Mouse (Mus musculus) midbrain, embryonic 13.5 days (tissue): ENCODE data around the gene Rad51b. TPM values are rescaled to one million over a fixed set of nuclear protein-coding genes. Genes with fewer than 3 reads are reported as not detected.
"Not testable (repeated sequence)": the region's sequence is repeated elsewhere in the genome, so short reads cannot be mapped to it uniquely, and the experiment has no call there.

ENCODE experiments used
- ATAC-seq: fragments of 200-750 bp; cut with Nextera tagmentation; 2 replicates; pipeline ENCODE4 v1.8.0; 2017; ENCODE audit warnings: mild to moderate bottlenecking, moderate TSS enrichment, moderate library complexity
- H3K27ac ChIP-seq: fragments of 300-500 bp; sonication (generic); 2 replicates; pipeline ENCODE4 v1.5.1; 2015; ENCODE audit warnings: inconsistent platforms, mild to moderate bottlenecking, moderate library complexity
- H3K27me3 ChIP-seq: fragments of 300-500 bp; sonication (generic); 2 replicates; pipeline ENCODE4 v1.6.1; 2015; ENCODE audit warnings: mild to moderate bottlenecking, inconsistent platforms
- H3K36me3 ChIP-seq: fragments of 300-500 bp; sonication (generic); 2 replicates; pipeline ENCODE4 v1.6.1; 2015; ENCODE audit warnings: mild to moderate bottlenecking, inconsistent platforms
- H3K4me1 ChIP-seq: fragments of 300-500 bp; sonication (generic); replicated peaks from 2 replicates; pipeline ENCODE4 v1.6.1; 2015; ENCODE audit warnings: inconsistent platforms
- H3K4me2 ChIP-seq: fragments of 300-500 bp; sonication (generic); replicated peaks from 2 replicates; pipeline ENCODE4 v1.6.1; 2015; ENCODE audit warnings: moderate library complexity, mild to moderate bottlenecking, inconsistent platforms
- H3K4me3 ChIP-seq: fragments of 300-500 bp; sonication (generic); replicated peaks from 2 replicates; pipeline ENCODE4 v1.5.1; 2015; ENCODE audit warnings: mild to moderate bottlenecking, inconsistent platforms
- H3K9ac ChIP-seq: fragments of 300-500 bp; sonication (generic); replicated peaks from 2 replicates; pipeline ENCODE4 v1.6.1; 2015; ENCODE audit warnings: mild to moderate bottlenecking, inconsistent platforms
- H3K9me3 ChIP-seq: fragments of 300-500 bp; sonication (generic); 2 replicates; pipeline ENCODE4 v1.6.1; 2016; ENCODE audit warnings: mild to moderate bottlenecking, inconsistent platforms
- WGBS: fragments of 180-500 bp; shearing (Covaris S2); methylation state at CpG from one replicate; pipeline ENCODE4 v1.1.7; 2015; 5-methylcytosine and 5-hydroxymethylcytosine counted together
- polyA plus RNA-seq: library from polyadenylated mRNA; unstranded; fragments of >200 nt; fragmentation: Nextera tagmentation; extraction: Ambion mirVana; gene quantifications from 2 replicates; pipeline ENCODE4 v1.2.1, GENCODE M21; 2015

Rad51b gene
- polyA plus RNA-seq, 1 experiment from 2014 or later, result 3.2 TPM

GRCm38 (mm10) chr12:79297884-79298636 is 978 bp downstream of the Rad51b start:
- H3K27ac ChIP-seq, result no peak overlapping the region
- H3K9me3 ChIP-seq, result no peaks in the 10 kb centered on the region
- H3K36me3 ChIP-seq, result no peaks in the 10 kb centered on the region
- peaks cover 25% of the 10 kb centered on the region for H3K4me1 ChIP-seq
- peak overlapping the region; percentile 61 for H3K4me2 ChIP-seq
- peak overlapping the region; percentile 55 for H3K4me3 ChIP-seq
- ATAC-seq, result no peak
- H3K9ac ChIP-seq, result peak overlapping the region; percentile 52
- no peaks in the 10 kb centered on the region for H3K27me3 ChIP-seq
- 19% methylated on average over 15 of the region's 15 CpGs for WGBS

- 90% methylated on average over 9 of the region's 9 CpGs for WGBS
- no peak for ATAC-seq
Observed at GRCm38 (mm10) chr12:79301802-79302201, 4.7 kb downstream of the Rad51b start.

GRCm38 (mm10) chr12:79305131-79305530 is 8.0 kb downstream of the Rad51b start:
- WGBS, result 63% methylated on average over 1 of the region's 1 CpGs
- Histone ChIP-seq H3K4me2 (no peak overlapping the region), H3K36me3 (no peaks in the 10 kb centered on the region), H3K9ac (no peak overlapping the region), H3K4me3 (no peak overlapping the region), H3K27me3 (no peaks in the 10 kb centered on the region), H3K4me1 (no peaks in the 10 kb centered on the region), H3K27ac (no peak overlapping the region), H3K9me3 (no peaks in the 10 kb centered on the region)
- no peak for ATAC-seq

More at GRCm38 (mm10) chr12:79301802-79302201, 4.7 kb downstream of the Rad51b start:
- no peaks in the 10 kb centered on the region for H3K9me3 ChIP-seq
- H3K27ac ChIP-seq, result no peak overlapping the region
- H3K36me3 ChIP-seq, result no peaks in the 10 kb centered on the region
- no peak overlapping the region for H3K4me2 ChIP-seq
- no peaks in the 10 kb centered on the region for H3K27me3 ChIP-seq
- H3K9ac ChIP-seq, result no peak overlapping the region
- H3K4me1 ChIP-seq, result peaks cover 8% of the 10 kb centered on the region; the same call in 1 of the 2 replicates
- H3K4me3 ChIP-seq, result no peak overlapping the region

GRCm38 (mm10) chr12:79306013-79306412 is 8.9 kb downstream of the Rad51b start:
- no peak for ATAC-seq
- H3K27ac ChIP-seq, result no peak overlapping the region
- 83% methylated on average over 4 of the region's 4 CpGs for WGBS
- H3K9ac ChIP-seq, result no peak overlapping the region
- H3K9me3 ChIP-seq, result no peaks in the 10 kb centered on the region
- H3K4me1 ChIP-seq, result no peaks in the 10 kb centered on the region
- H3K4me2 ChIP-seq, result no peak overlapping the region
- H3K4me3 ChIP-seq, result no peak overlapping the region
- no peaks in the 10 kb centered on the region for H3K27me3 ChIP-seq
- no peaks in the 10 kb centered on the region for H3K36me3 ChIP-seq

- ATAC-seq, result no peak
- H3K4me2 ChIP-seq, result no peak overlapping the region
Observed at GRCm38 (mm10) chr12:79313721-79314120, 16.6 kb downstream of the Rad51b start.

GRCm38 (mm10) chr12:79317339-79317738 is 20.3 kb downstream of the Rad51b start:
- Histone ChIP-seq H3K36me3 (no peaks in the 10 kb centered on the region), H3K27me3 (no peaks in the 10 kb centered on the region), H3K9me3 (no peaks in the 10 kb centered on the region), H3K27ac (no peak overlapping the region), H3K9ac (no peak overlapping the region), H3K4me3 (no peak overlapping the region), H3K4me2 (no peak overlapping the region), H3K4me1 (no peaks in the 10 kb centered on the region)
- no peak for ATAC-seq
- WGBS, result 92% methylated on average over 5 of the region's 5 CpGs

More at GRCm38 (mm10) chr12:79313721-79314120, 16.6 kb downstream of the Rad51b start:
- H3K36me3 ChIP-seq, result no peaks in the 10 kb centered on the region
- 88% methylated on average over 4 of the region's 4 CpGs for WGBS
- H3K9ac ChIP-seq, result no peak overlapping the region
- no peak overlapping the region for H3K4me3 ChIP-seq
- H3K4me1 ChIP-seq, result no peaks in the 10 kb centered on the region
- H3K27ac ChIP-seq, result no peak overlapping the region
- no peaks in the 10 kb centered on the region for H3K27me3 ChIP-seq
- H3K9me3 ChIP-seq, result no peaks in the 10 kb centered on the region

- Histone ChIP-seq H3K27ac (no peak overlapping the region), H3K36me3 (no peaks in the 10 kb centered on the region), H3K4me3 (no peak overlapping the region), H3K4me2 (no peak overlapping the region), H3K27me3 (no peaks in the 10 kb centered on the region), H3K9me3 (no peaks in the 10 kb centered on the region), H3K9ac (no peak overlapping the region), H3K4me1 (no peaks in the 10 kb centered on the region)
- ATAC-seq, result no peak
- WGBS, result 88% methylated on average over 5 of the region's 5 CpGs
Observed at GRCm38 (mm10) chr12:79320895-79321294, 23.8 kb downstream of the Rad51b start.

GRCm38 (mm10) chr12:79322539-79322938 is 25.5 kb downstream of the Rad51b start:
- WGBS, result 63% methylated on average over 2 of the region's 2 CpGs
- ATAC-seq, H3K9me3 ChIP-seq, H3K4me2 ChIP-seq, H3K27ac ChIP-seq, H3K36me3 ChIP-seq, H3K4me3 ChIP-seq, H3K4me1 ChIP-seq, H3K27me3 ChIP-seq, H3K9ac ChIP-seq: not testable (repeated sequence)

GRCm38 (mm10) chr12:79326236-79326635 is 29.2 kb downstream of the Rad51b start:
- 86% methylated on average over 2 of the region's 2 CpGs for WGBS
- ATAC-seq, result no peak
- no peak overlapping the region for H3K4me3 ChIP-seq
- no peak overlapping the region for H3K4me2 ChIP-seq
- H3K36me3 ChIP-seq, result no peaks in the 10 kb centered on the region
- no peak overlapping the region for H3K9ac ChIP-seq
- H3K9me3 ChIP-seq, result no peaks in the 10 kb centered on the region
- H3K27ac ChIP-seq, result no peak overlapping the region
- no peaks in the 10 kb centered on the region for H3K27me3 ChIP-seq
- no peaks in the 10 kb centered on the region for H3K4me1 ChIP-seq

- H3K27me3 ChIP-seq, result no peaks in the 10 kb centered on the region
- no peak overlapping the region for H3K4me2 ChIP-seq
- no peaks in the 10 kb centered on the region for H3K36me3 ChIP-seq
- no peak for ATAC-seq
- H3K27ac ChIP-seq, result no peak overlapping the region
- no peaks in the 10 kb centered on the region for H3K4me1 ChIP-seq
- H3K9me3 ChIP-seq, result no peaks in the 10 kb centered on the region
- no peak overlapping the region for H3K4me3 ChIP-seq
- no peak overlapping the region for H3K9ac ChIP-seq
- WGBS, result 82% methylated on average over 2 of the region's 2 CpGs
Observed at GRCm38 (mm10) chr12:79326745-79327144, 29.7 kb downstream of the Rad51b start.

- H3K36me3 ChIP-seq, result no peaks in the 10 kb centered on the region
- H3K27me3 ChIP-seq, result no peaks in the 10 kb centered on the region
- no peak overlapping the region for H3K27ac ChIP-seq
- no peak overlapping the region for H3K4me2 ChIP-seq
- no peaks in the 10 kb centered on the region for H3K4me1 ChIP-seq
- H3K9me3 ChIP-seq, result no peaks in the 10 kb centered on the region
- ATAC-seq, result no peak
- H3K4me3 ChIP-seq, result no peak overlapping the region
- 90% methylated on average over 2 of the region's 2 CpGs for WGBS
- H3K9ac ChIP-seq, result no peak overlapping the region
Observed at GRCm38 (mm10) chr12:79327868-79328267, 30.8 kb downstream of the Rad51b start.

- no peaks in the 10 kb centered on the region for H3K27me3 ChIP-seq
- 80% methylated on average over 2 of the region's 2 CpGs for WGBS
- ATAC-seq, result no peak
- H3K9ac ChIP-seq, result no peak overlapping the region
- no peaks in the 10 kb centered on the region; the same call in 1 of the 2 replicates for H3K9me3 ChIP-seq
- peaks cover 9% of the 10 kb centered on the region; the same call in 1 of the 2 replicates for H3K36me3 ChIP-seq
- H3K27ac ChIP-seq, result no peak overlapping the region
- no peak overlapping the region for H3K4me2 ChIP-seq
- H3K4me1 ChIP-seq, result no peaks in the 10 kb centered on the region
- no peak overlapping the region for H3K4me3 ChIP-seq
Observed at GRCm38 (mm10) chr12:79330571-79330970, 33.5 kb downstream of the Rad51b start.

GRCm38 (mm10) chr12:79331722-79332121 is 34.6 kb downstream of the Rad51b start:
- H3K9ac ChIP-seq, result no peak overlapping the region
- no peak for ATAC-seq
- no peak overlapping the region for H3K4me2 ChIP-seq
- no peak overlapping the region for H3K27ac ChIP-seq
- H3K36me3 ChIP-seq, result peaks cover 9% of the 10 kb centered on the region; the same call in 1 of the 2 replicates
- H3K27me3 ChIP-seq, result no peaks in the 10 kb centered on the region
- H3K4me1 ChIP-seq, result no peaks in the 10 kb centered on the region
- no peak overlapping the region for H3K4me3 ChIP-seq
- no peaks in the 10 kb centered on the region; the same call in 1 of the 2 replicates for H3K9me3 ChIP-seq
- 89% methylated on average over 4 of the region's 4 CpGs for WGBS
